Mouse (Mus musculus): ENCODE results near the gene Hoxd8. TPM values are rescaled to one million over a fixed set of nuclear protein-coding genes. Genes with fewer than 3 reads are reported as not detected.

Hoxd8 gene
- polyA plus RNA-seq, 1 experiment from 2014 or later = 2.6 TPM

DNA sequence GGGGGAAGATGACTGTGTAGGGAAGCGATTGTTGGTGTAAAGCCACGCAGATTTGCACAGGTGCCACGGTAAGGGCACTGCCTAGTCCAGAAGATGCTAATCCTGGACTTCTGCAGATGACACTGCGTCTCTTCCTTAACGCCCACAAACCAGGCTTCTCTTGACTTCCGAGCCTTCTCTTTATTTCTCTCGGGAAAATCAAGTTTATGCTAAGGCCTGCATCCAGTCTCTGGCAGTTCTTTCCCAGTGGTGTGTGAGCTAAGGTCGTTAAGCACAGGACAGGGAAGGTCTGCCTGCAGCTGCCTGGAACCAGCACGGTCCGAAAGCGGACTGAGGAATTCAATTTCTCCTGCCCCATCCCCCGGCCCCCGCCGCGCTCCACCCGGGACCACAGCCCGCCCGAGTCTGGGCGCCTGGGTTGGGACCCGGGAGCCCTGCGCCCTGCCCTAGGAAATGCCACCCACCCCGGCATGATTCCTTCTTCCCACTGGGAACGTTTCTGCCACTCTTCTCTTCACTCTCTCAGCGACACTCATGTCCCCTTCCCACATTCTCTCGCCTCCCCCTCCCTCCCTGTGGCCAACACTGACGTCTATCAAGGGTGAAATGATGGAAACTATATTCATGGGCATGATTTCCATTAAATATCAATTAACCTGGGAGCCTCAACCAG, 559 bp upstream of the Hoxd8 start:
- Histone ChIP-seq H3K9me3 (ENCODE audit: control insufficient read depth, low read depth, low read length) (no peaks in the 10 kb centered on the region), H3K9ac (replicated peaks; ENCODE audit: low read depth, low read length) (no peak overlapping the region), H3K4me1 (ENCODE audit: control insufficient read depth, insufficient read depth, low read length) (peaks cover 6% of the 10 kb centered on the region; the same call in 1 of the 2 replicates), H3K4me3 (ENCODE audit: low read depth, low read length) (no peak overlapping the region), H3K4me2 (replicated peaks; ENCODE audit: low read depth, low read length) (no peak overlapping the region), H3K27me3 (ENCODE audit: control insufficient read depth, insufficient read depth, low read length) (peaks cover 65% of the 10 kb centered on the region), H3K36me3 (ENCODE audit: control insufficient read depth, insufficient read depth, low read length) (no peaks in the 10 kb centered on the region), H3K27ac (ENCODE audit: low read length) (no peak overlapping the region)
- no peak for ATAC-seq (ENCODE audit: insufficient number of reproducible peaks, insufficient read depth, low FRiP score, low read depth)
- WGBS = 4% methylated on average over 26 of the region's 26 CpGs

GRCm38 (mm10) chr2:74704999-74705466, 618 bp downstream of the Hoxd8 start:
- Histone ChIP-seq H3K9me3 (ENCODE audit: control insufficient read depth, low read depth, low read length) (no peaks in the 10 kb centered on the region), H3K4me1 (ENCODE audit: control insufficient read depth, insufficient read depth, low read length) (peaks cover 6% of the 10 kb centered on the region; the same call in 1 of the 2 replicates), H3K36me3 (ENCODE audit: control insufficient read depth, insufficient read depth, low read length) (no peaks in the 10 kb centered on the region), H3K27ac (ENCODE audit: low read length) (no peak overlapping the region), H3K4me3 (ENCODE audit: low read depth, low read length) (peak overlapping the region; percentile 33), H3K9ac (replicated peaks; ENCODE audit: low read depth, low read length) (peak overlapping the region; percentile 21; the same call in 1 of the 2 replicates), H3K27me3 (ENCODE audit: control insufficient read depth, insufficient read depth, low read length) (peaks cover 70% of the 10 kb centered on the region), H3K4me2 (replicated peaks; ENCODE audit: low read depth, low read length) (peak overlapping the region; percentile 60)
- peak; percentile 46; the same call in 1 of the 2 replicates for ATAC-seq (ENCODE audit: insufficient number of reproducible peaks, insufficient read depth, low FRiP score, low read depth)
- WGBS = under 1% methylated on average over 40 of the region's 66 CpGs

- WGBS = under 1% methylated on average over 44 of the region's 85 CpGs
- ATAC-seq (ENCODE audit: insufficient number of reproducible peaks, insufficient read depth, low FRiP score, low read depth) = no peak
- peaks cover 70% of the 10 kb centered on the region for H3K27me3 ChIP-seq (ENCODE audit: control insufficient read depth, insufficient read depth, low read length)
Measured at GRCm38 (mm10) chr2:74705467-74706089, 1.2 kb downstream of the Hoxd8 start.

GRCm38 (mm10) chr2:74706393-74706960, 2.1 kb downstream of the Hoxd8 start:
- no peak overlapping the region for H3K27ac ChIP-seq (ENCODE audit: low read length)
- WGBS = 4% methylated on average over 13 of the region's 13 CpGs
- H3K9me3 ChIP-seq (ENCODE audit: control insufficient read depth, low read depth, low read length) = no peaks in the 10 kb centered on the region
- peaks cover 64% of the 10 kb centered on the region for H3K27me3 ChIP-seq (ENCODE audit: control insufficient read depth, insufficient read depth, low read length)
- ATAC-seq (ENCODE audit: insufficient number of reproducible peaks, insufficient read depth, low FRiP score, low read depth) = no peak
- H3K9ac ChIP-seq (replicated peaks; ENCODE audit: low read depth, low read length) = no peak overlapping the region
- no peak overlapping the region; the same call in 1 of the 2 replicates for H3K4me3 ChIP-seq (ENCODE audit: low read depth, low read length)
- no peaks in the 10 kb centered on the region for H3K36me3 ChIP-seq (ENCODE audit: control insufficient read depth, insufficient read depth, low read length)
- peaks cover 6% of the 10 kb centered on the region; the same call in 1 of the 2 replicates for H3K4me1 ChIP-seq (ENCODE audit: control insufficient read depth, insufficient read depth, low read length)
- no peak overlapping the region for H3K4me2 ChIP-seq (replicated peaks; ENCODE audit: low read depth, low read length)

More at GRCm38 (mm10) chr2:74705467-74706089, 1.2 kb downstream of the Hoxd8 start:
- Histone ChIP-seq H3K27ac (ENCODE audit: low read length) (no peak overlapping the region), H3K9ac (replicated peaks; ENCODE audit: low read depth, low read length) (peak overlapping the region; percentile 21; the same call in 1 of the 2 replicates), H3K4me3 (ENCODE audit: low read depth, low read length) (peak overlapping the region; percentile 33), H3K36me3 (ENCODE audit: control insufficient read depth, insufficient read depth, low read length) (no peaks in the 10 kb centered on the region), H3K4me1 (ENCODE audit: control insufficient read depth, insufficient read depth, low read length) (peaks cover 6% of the 10 kb centered on the region; the same call in 1 of the 2 replicates), H3K9me3 (ENCODE audit: control insufficient read depth, low read depth, low read length) (no peaks in the 10 kb centered on the region), H3K4me2 (replicated peaks; ENCODE audit: low read depth, low read length) (peak overlapping the region; percentile 60)

GRCm38 (mm10) chr2:74707599-74707998, 3.2 kb downstream of the Hoxd8 start:
- WGBS = 24% methylated on average over 7 of the region's 7 CpGs
- Histone ChIP-seq H3K36me3 (ENCODE audit: control insufficient read depth, insufficient read depth, low read length) (no peaks in the 10 kb centered on the region), H3K9ac (replicated peaks; ENCODE audit: low read depth, low read length) (no peak overlapping the region)

GRCm38 (mm10) chr2:74708676-74709075, 4.3 kb downstream of the Hoxd8 start:
- Histone ChIP-seq H3K4me1 (ENCODE audit: control insufficient read depth, insufficient read depth, low read length) (peaks cover 6% of the 10 kb centered on the region; the same call in 1 of the 2 replicates), H3K4me3 (ENCODE audit: low read depth, low read length) (no peak overlapping the region), H3K9me3 (ENCODE audit: control insufficient read depth, low read depth, low read length) (no peaks in the 10 kb centered on the region), H3K9ac (replicated peaks; ENCODE audit: low read depth, low read length) (no peak overlapping the region), H3K27ac (ENCODE audit: low read length) (no peak overlapping the region), H3K4me2 (replicated peaks; ENCODE audit: low read depth, low read length) (no peak overlapping the region), H3K27me3 (ENCODE audit: control insufficient read depth, insufficient read depth, low read length) (peaks cover 72% of the 10 kb centered on the region), H3K36me3 (ENCODE audit: control insufficient read depth, insufficient read depth, low read length) (no peaks in the 10 kb centered on the region)
- ATAC-seq (ENCODE audit: insufficient number of reproducible peaks, insufficient read depth, low FRiP score, low read depth) = no peak
- 21% methylated on average over 4 of the region's 4 CpGs for WGBS

More at GRCm38 (mm10) chr2:74707599-74707998, 3.2 kb downstream of the Hoxd8 start:
- no peak for ATAC-seq (ENCODE audit: insufficient number of reproducible peaks, insufficient read depth, low FRiP score, low read depth)
- peaks cover 6% of the 10 kb centered on the region; the same call in 1 of the 2 replicates for H3K4me1 ChIP-seq (ENCODE audit: control insufficient read depth, insufficient read depth, low read length)
- H3K9me3 ChIP-seq (ENCODE audit: control insufficient read depth, low read depth, low read length) = no peaks in the 10 kb centered on the region
- no peak overlapping the region for H3K27ac ChIP-seq (ENCODE audit: low read length)
- H3K4me2 ChIP-seq (replicated peaks; ENCODE audit: low read depth, low read length) = no peak overlapping the region
- H3K27me3 ChIP-seq (ENCODE audit: control insufficient read depth, insufficient read depth, low read length) = peaks cover 75% of the 10 kb centered on the region
- no peak overlapping the region for H3K4me3 ChIP-seq (ENCODE audit: low read depth, low read length)

DNA sequence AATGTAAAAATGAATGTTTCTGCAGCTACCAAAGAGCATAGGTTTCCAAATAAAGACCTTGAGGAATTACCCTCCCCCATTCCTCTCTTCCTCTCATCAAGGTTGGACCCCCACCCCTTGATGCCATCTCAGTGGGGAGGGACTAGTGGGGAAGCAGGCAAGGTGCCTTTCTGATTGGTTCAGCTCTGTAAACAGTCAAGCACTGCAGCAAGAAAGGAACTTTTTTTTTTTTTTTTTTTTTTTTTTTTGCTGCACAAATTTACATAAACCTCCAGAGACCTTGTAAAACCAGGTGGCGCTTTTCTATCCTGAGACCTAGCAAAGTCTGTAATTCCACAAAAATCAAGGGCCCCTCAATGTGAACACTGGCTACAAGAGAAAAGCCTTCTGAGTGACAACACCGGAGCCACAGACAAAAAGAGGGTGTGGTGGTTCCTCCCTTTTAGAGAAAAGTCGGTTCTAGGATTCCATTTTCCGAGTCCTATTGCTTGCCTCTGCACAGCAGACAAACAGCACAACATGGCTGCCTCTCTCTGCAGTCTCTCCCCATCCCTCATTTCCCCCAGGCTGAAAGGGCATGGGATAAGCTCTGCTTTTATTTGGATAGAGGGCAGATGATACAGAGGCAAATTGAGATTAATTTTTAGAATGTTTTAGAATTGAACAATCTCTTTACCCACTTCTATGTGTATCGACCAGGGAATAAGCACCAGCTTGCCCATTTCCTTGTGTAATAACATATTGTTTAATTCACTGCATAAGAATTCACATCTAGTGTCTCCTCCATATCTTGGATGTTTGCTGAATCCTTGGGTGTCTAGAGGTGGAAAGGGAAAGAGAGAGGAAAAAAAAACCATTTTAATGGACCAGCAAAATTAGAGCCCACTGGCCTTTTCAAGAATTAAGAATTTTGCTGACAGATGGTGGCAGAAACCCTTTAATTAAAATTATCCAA, 5.3 kb downstream of the Hoxd8 start:
- Histone ChIP-seq H3K27me3 (ENCODE audit: control insufficient read depth, insufficient read depth, low read length) (peaks cover 70% of the 10 kb centered on the region), H3K4me1 (ENCODE audit: control insufficient read depth, insufficient read depth, low read length) (peaks cover 6% of the 10 kb centered on the region; the same call in 1 of the 2 replicates), H3K9ac (replicated peaks; ENCODE audit: low read depth, low read length) (no peak overlapping the region), H3K9me3 (ENCODE audit: control insufficient read depth, low read depth, low read length) (no peaks in the 10 kb centered on the region), H3K4me3 (ENCODE audit: low read depth, low read length) (no peak overlapping the region), H3K4me2 (replicated peaks; ENCODE audit: low read depth, low read length) (no peak overlapping the region), H3K36me3 (ENCODE audit: control insufficient read depth, insufficient read depth, low read length) (no peaks in the 10 kb centered on the region), H3K27ac (ENCODE audit: low read length) (no peak overlapping the region)
- WGBS = 11% methylated on average over 5 of the region's 5 CpGs
- no peak for ATAC-seq (ENCODE audit: insufficient number of reproducible peaks, insufficient read depth, low FRiP score, low read depth)

Data from stomach, embryonic 14.5 days (tissue).